Mouse (Mus musculus) CH12.LX (cell line): ENCODE measurements around the gene Nos1ap. TPM values are rescaled to one million over a fixed set of nuclear protein-coding genes. Genes with fewer than 3 reads are reported as not detected.

ENCODE experiments used
- DNase-seq: peaks from one replicate; pipeline ENCODE4 v3.0.0-alpha.2; 2013; ENCODE audit errors: extremely low read depth
- H3K27ac ChIP-seq: 2 replicates; pipeline ENCODE4 v1.5.1; 2012; ENCODE audit warnings: low read depth, mild to moderate bottlenecking, control low read depth, moderate library complexity; ENCODE audit not compliant: insufficient read depth
- H3K27me3 ChIP-seq: replicated peaks from 2 replicates; pipeline ENCODE3; 2012; ENCODE audit warnings: inconsistent platforms
- H3K36me3 ChIP-seq, 2 experiments: replicated peaks in 1 of 2; 2 replicates each; pipeline versions ENCODE3 to v1.6.1; 2012; ENCODE audit warnings: inconsistent platforms in 1 of 2, low read length in 1 of 2, mild to moderate bottlenecking in 1 of 2, mixed read lengths in 1 of 2, moderate library complexity in 1 of 2; ENCODE audit not compliant: control insufficient read depth in 1 of 2, insufficient read depth in 1 of 2
- H3K4me1 ChIP-seq, 2 experiments: 2 replicates each; pipeline ENCODE4 v1.6.1; 2012; ENCODE audit warnings: inconsistent platforms in 1 of 2, moderate library complexity in 1 of 2; ENCODE audit not compliant: insufficient read depth in 2 of 2, control insufficient read depth in 1 of 2
- H3K4me2 ChIP-seq: 2 replicates; pipeline ENCODE4 v1.6.1; 2012; ENCODE audit warnings: low read depth, mild to moderate bottlenecking, control low read depth; ENCODE audit not compliant: poor library complexity, insufficient read depth, severe bottlenecking
- H3K4me3 ChIP-seq, 3 experiments: fragments of 150-350 bp in 1 of 3; sonication (generic) in 1 of 3; replicated peaks in 1 of 3; 2 replicates each; pipeline versions ENCODE3 to v1.5.1; 2011 to 2012; ENCODE audit warnings: low read depth in 2 of 3, low read length in 2 of 3, mild to moderate bottlenecking in 2 of 3, moderate library complexity in 2 of 3, control low read depth in 1 of 3, improper control_type of control experiment in 1 of 3, inconsistent platforms in 1 of 3, mixed read lengths in 1 of 3; ENCODE audit not compliant: poor library complexity in 1 of 3
- H3K79me2 ChIP-seq: replicated peaks from 2 replicates; pipeline ENCODE4 v1.6.1; 2012; ENCODE audit warnings: mild to moderate bottlenecking, moderate library complexity; ENCODE audit not compliant: control insufficient read depth, poor library complexity, insufficient read depth, severe bottlenecking; ENCODE audit errors: extremely low read depth
- H3K9ac ChIP-seq: 2 replicates; pipeline ENCODE4 v1.6.1; 2012; ENCODE audit warnings: low read depth, mild to moderate bottlenecking, control low read depth, moderate library complexity; ENCODE audit not compliant: insufficient read depth
- H3K9me3 ChIP-seq: replicated peaks from 2 replicates; pipeline ENCODE3; 2012; ENCODE audit warnings: low read length, inconsistent platforms, mixed read lengths
- CHD1 ChIP-seq: IDR thresholded peaks from 2 replicates; pipeline ENCODE4 v1.6.1; 2012; ENCODE audit warnings: low read depth, low read length, improper control_type of control experiment, inconsistent platforms
- GABPA ChIP-seq: IDR thresholded peaks from 2 replicates; pipeline ENCODE4 v1.6.1; 2012; ENCODE audit warnings: low read depth, low read length, improper control_type of control experiment, inconsistent platforms; ENCODE audit not compliant: insufficient replicate concordance
- HCFC1 ChIP-seq: IDR thresholded peaks from 2 replicates; pipeline ENCODE4 v1.6.1; 2012; ENCODE audit warnings: low read depth, mild to moderate bottlenecking, inconsistent platforms, low read length, improper control_type of control experiment
- IRF4 ChIP-seq: IDR thresholded peaks from 2 replicates; pipeline ENCODE4 v1.6.1; 2014; ENCODE audit warnings: low read depth, mild to moderate bottlenecking, inconsistent platforms, low read length, improper control_type of control experiment
- JUN ChIP-seq: IDR thresholded peaks from 2 replicates; pipeline ENCODE4 v1.6.1; 2011; ENCODE audit warnings: low read depth, mild to moderate bottlenecking, low read length, improper control_type of control experiment, moderate library complexity; ENCODE audit not compliant: insufficient read depth
- KAT2A ChIP-seq: IDR thresholded peaks from 2 replicates; pipeline ENCODE4 v1.6.1; 2012; ENCODE audit warnings: low read length, improper control_type of control experiment, inconsistent platforms; ENCODE audit not compliant: insufficient replicate concordance
- MAZ ChIP-seq: IDR thresholded peaks from 2 replicates; pipeline ENCODE4 v1.6.1; 2012; ENCODE audit warnings: low read depth, mild to moderate bottlenecking, inconsistent platforms, low read length, improper control_type of control experiment, moderate library complexity
- MEF2A ChIP-seq: IDR thresholded peaks from 2 replicates; pipeline ENCODE4 v1.6.1; 2014; ENCODE audit warnings: low read depth, mild to moderate bottlenecking, inconsistent platforms, low read length, improper control_type of control experiment, borderline replicate concordance
- MYC ChIP-seq: IDR thresholded peaks from 2 replicates; pipeline ENCODE4 v1.6.1; 2011; ENCODE audit warnings: low read depth, mild to moderate bottlenecking, improper control_type of control experiment, low read length
- PAX5 ChIP-seq: IDR thresholded peaks from 2 replicates; pipeline ENCODE4 v1.6.1; 2012; ENCODE audit warnings: low read length, inconsistent platforms, mixed read lengths
- POLR2AphosphoS2 ChIP-seq: IDR thresholded peaks from 2 replicates; pipeline ENCODE4 v1.6.1; 2011; ENCODE audit warnings: low read depth, low read length, improper control_type of control experiment
- RAD21 ChIP-seq: IDR thresholded peaks from 2 replicates; pipeline ENCODE4 v1.6.1; 2011; ENCODE audit warnings: low read depth, mild to moderate bottlenecking, low read length, improper control_type of control experiment, moderate library complexity
- SMC3 ChIP-seq: IDR thresholded peaks from 2 replicates; pipeline ENCODE4 v1.6.1; 2011; ENCODE audit warnings: low read depth, low read length, improper control_type of control experiment
- UBTF ChIP-seq: IDR thresholded peaks from 2 replicates; pipeline ENCODE4 v1.6.1; 2012; ENCODE audit warnings: low read depth, mild to moderate bottlenecking, inconsistent platforms, low read length, improper control_type of control experiment, moderate library complexity
- USF2 ChIP-seq: conservative IDR thresholded peaks from 2 replicates; pipeline ENCODE4 v1.6.1; 2011; ENCODE audit warnings: low read depth, low read length, improper control_type of control experiment
- ZMIZ1 ChIP-seq: IDR thresholded peaks from 2 replicates; pipeline ENCODE4 v1.6.1; 2012; ENCODE audit warnings: low read depth, mild to moderate bottlenecking, inconsistent platforms, low read length, improper control_type of control experiment
- ZNF384 ChIP-seq: IDR thresholded peaks from 2 replicates; pipeline ENCODE4 v1.6.1; 2012; ENCODE audit warnings: low read depth, low read length, improper control_type of control experiment, inconsistent platforms
- dilution Hi-C: fragments of 300-500 bp; cut with MboI; formaldehyde crosslinking; loops from 2 replicates; pipeline ENCODE4 v1.14.3; 2020; ENCODE audit warnings: low sequenced_read_pairs; ENCODE audit not compliant: extremely low pct_unique_long_range_greater_than_20kb, extremely low pct_ligation_motif_present
- in situ Hi-C: fragments of 300-500 bp; cut with MboI; formaldehyde crosslinking; loops from 3 replicates; pipeline ENCODE4 v1.14.3; 2019; ENCODE audit warnings: low sequenced_read_pairs, low pct_ligation_motif_present, low pct_unique_long_range_greater_than_20kb, mixed read lengths
- polyA plus RNA-seq: library from polyadenylated mRNA; unstranded; fragments of >175 nt; gene quantifications from 2 replicates; pipeline ENCODE4 v1.2.1, GENCODE M21; 2012; ENCODE audit warnings: low read depth; ENCODE audit not compliant: insufficient read length
- total RNA-seq, 2 experiments: library from RNA; depleted of rRNA; stranded (reverse); fragments of 300-350 nt in 1 of 2; fragments of >200 nt in 1 of 2; gene quantifications; 2 replicates each; pipeline ENCODE4 v1.2.3; 2012 to 2014

Gene Nos1ap
- total and polyA plus RNA-seq, 3 experiments, result not detected

GRCm38 (mm10) chr1:170346266-170346665 is 243.4 kb downstream of the Nos1ap start:
- Histone ChIP-seq H3K4me2 (no peak overlapping the region), H3K9me3 (no peaks in the 10 kb centered on the region), H3K9ac (no peak overlapping the region), H3K36me3 (no peaks in the 10 kb centered on the region), H3K4me1 (no peaks in the 10 kb centered on the region), H3K4me3 (no peak overlapping the region), H3K79me2 (no peaks in the 10 kb centered on the region), H3K27me3 (peaks cover 2% of the 10 kb centered on the region), H3K27ac (no peak overlapping the region)
- no peak for DNase-seq
- TF ChIP-seq SMC3 (no peak), MAZ (no peak), RAD21 (no peak), POLR2AphosphoS2 (no peak), ZNF384 (no peak), KAT2A (no peak), MYC (no peak), PAX5 (no peak), HCFC1 (no peak), CHD1 (no peak), IRF4 (no peak), UBTF (no peak)
- dilution Hi-C loops, result no loop called here
- in situ Hi-C loops, result no loop called here

- no peak for TF ChIP-seq PAX5
- no peak for TF ChIP-seq ZMIZ1
- no peak for TF ChIP-seq POLR2AphosphoS2
- Histone ChIP-seq H3K9me3 (no peaks in the 10 kb centered on the region), H3K4me1 (no peaks in the 10 kb centered on the region), H3K4me3 (no peak overlapping the region), H3K27me3 (no peaks in the 10 kb centered on the region), H3K27ac (no peak overlapping the region), H3K36me3 (no peaks in the 10 kb centered on the region), H3K79me2 (no peaks in the 10 kb centered on the region), H3K9ac (no peak overlapping the region), H3K4me2 (no peak overlapping the region)
- dilution Hi-C loops (no loop called here), in situ Hi-C loops (no loop called here)
- no peak for DNase-seq
These were observed 245.8 kb downstream of the Nos1ap start for GRCm38 (mm10) chr1:170343906-170344305.

- in situ Hi-C loops, result no loop called here
- Histone ChIP-seq H3K36me3 (no peaks in the 10 kb centered on the region), H3K9ac (no peak overlapping the region), H3K9me3 (no peaks in the 10 kb centered on the region), H3K27ac (no peak overlapping the region), H3K4me1 (no peaks in the 10 kb centered on the region), H3K79me2 (no peaks in the 10 kb centered on the region), H3K4me3 (no peak overlapping the region), H3K27me3 (no peaks in the 10 kb centered on the region), H3K4me2 (no peak overlapping the region)
- dilution Hi-C loops, result no loop called here
- no peak for TF ChIP-seq IRF4
- TF ChIP-seq MEF2A, result no peak
- TF ChIP-seq USF2, result no peak
- no peak for TF ChIP-seq JUN
- no peak for TF ChIP-seq GABPA
- no peak for DNase-seq
These were observed 246.6 kb downstream of the Nos1ap start for GRCm38 (mm10) chr1:170343081-170343480.
